Mouse (Mus musculus): ENCODE measurements around the gene Trap1a. TPM values are rescaled to one million over a fixed set of nuclear protein-coding genes. Genes with fewer than 3 reads are reported as not detected.
"Not testable (repeated sequence)": the region's sequence is repeated elsewhere in the genome, so short reads cannot be mapped to it uniquely, and the experiment has no call there.

The Trap1a gene
- total RNA-seq (2017), result not detected in 2 replicates

DNA sequence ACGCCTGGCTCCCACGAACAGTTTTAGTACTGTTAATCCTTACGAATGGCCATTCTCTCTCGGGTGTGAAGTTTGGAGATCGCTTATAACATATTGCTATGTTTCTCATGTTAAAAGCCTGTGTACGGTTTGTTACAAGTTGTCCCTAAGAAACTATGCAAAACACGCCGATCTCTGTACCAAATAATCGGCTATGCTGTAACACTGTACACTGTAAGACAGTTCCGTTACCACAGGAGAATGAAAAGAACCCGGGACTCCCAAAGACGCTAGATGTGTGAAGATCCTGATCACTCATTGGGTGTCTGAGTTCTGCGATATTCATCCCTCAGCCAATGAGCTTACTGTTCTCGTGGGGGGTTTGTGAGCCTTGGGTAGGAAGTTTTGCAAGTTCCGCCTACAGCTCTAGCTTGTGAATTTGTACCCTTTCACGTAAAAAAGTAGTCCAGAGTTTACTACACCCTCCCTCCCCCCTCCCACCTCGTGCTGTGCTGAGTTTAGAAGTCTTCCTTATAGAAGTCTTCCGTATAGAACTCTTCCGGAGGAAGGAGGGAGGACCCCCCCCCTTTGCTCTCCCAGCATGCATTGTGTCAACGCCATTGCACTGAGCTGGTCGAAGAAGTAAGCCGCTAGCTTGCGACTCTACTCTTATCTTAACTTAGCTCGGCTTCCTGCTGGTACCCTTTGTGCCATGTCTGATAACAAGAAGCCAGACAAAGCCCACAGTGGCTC is at the start of gene Trap1a:
TSS of gene Trap1a (plus strand) at position 421 of the 732 bp plus-strand sequence.
- no peak for ATAC-seq (replicated peaks in 1 of 2; ENCODE audit: insufficient read depth in 1 of 2, low FRiP score in 2 of 2, low TSS enrichment in 1 of 2, low read depth in 1 of 2, poor library complexity in 2 of 2, severe bottlenecking in 2 of 2)

DNA sequence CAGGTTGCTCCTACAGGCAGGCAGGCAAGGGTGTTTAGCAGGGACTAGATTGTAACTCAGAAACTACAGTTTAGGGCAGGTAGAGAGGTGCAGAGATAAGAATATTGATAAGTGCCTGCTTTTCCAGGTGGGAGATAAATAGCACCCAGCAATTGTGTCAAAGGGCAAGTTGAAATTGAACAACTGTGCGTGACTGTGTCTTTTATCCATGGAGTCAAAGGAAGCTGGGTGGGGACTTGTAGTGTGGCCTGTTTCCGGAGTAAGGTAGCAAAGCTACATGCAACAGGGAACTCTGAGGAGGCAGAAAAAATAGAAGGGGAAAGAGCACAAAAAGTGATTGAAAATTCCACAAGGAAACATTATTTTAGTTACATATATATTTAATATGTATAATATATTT is 40.4 kb upstream of the Trap1a start:
- no peak for ATAC-seq (replicated peaks in 1 of 2; ENCODE audit: insufficient read depth in 1 of 2, low FRiP score in 2 of 2, low TSS enrichment in 1 of 2, low read depth in 1 of 2, poor library complexity in 2 of 2, severe bottlenecking in 2 of 2)

DNA sequence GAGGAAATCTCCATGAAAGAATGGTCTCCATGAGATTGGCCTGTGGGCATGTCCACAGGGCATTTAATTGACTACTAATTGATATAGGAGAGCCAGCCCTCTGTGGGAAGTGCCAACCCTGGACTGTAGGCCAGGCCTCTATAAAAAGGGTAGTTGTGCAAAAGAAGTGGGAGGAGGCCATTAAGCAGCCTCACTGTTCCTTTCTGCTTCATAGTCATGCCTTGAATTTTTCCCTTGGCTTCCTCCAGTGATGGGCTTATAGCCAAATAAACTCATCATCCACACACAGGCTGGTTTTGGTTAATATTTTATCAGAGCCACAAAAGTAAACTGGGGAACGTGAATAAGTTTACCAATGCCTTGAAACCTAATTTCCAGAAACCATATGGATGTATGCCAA is 38.2 kb upstream of the Trap1a start:
- ATAC-seq (replicated peaks in 1 of 2; ENCODE audit: insufficient read depth in 1 of 2, low FRiP score in 2 of 2, low TSS enrichment in 1 of 2, low read depth in 1 of 2, poor library complexity in 2 of 2, severe bottlenecking in 2 of 2), result no peak

DNA sequence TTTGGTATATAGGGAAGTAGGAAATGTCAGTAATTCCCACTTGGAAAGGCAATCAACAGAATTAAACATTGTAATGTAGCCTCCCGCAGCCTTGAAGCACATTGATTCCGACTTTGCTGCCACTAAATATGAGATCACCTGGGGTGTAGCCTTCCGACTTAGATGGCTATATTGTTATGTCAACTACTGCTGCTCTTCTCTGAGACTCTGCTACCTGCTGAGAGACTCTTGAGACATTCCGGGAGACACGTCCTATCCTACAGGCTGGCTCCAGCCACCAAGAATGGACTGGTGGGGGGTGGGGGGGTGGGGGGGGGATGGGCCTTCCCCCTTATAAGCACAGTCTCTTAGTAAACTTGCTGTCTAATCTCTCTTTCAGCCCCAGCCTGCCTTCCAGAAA is 16.1 kb upstream of the Trap1a start:
- ATAC-seq (replicated peaks in 1 of 2; ENCODE audit: insufficient read depth in 1 of 2, low FRiP score in 2 of 2, low TSS enrichment in 1 of 2, low read depth in 1 of 2, poor library complexity in 2 of 2, severe bottlenecking in 2 of 2), result not testable (repeated sequence)

DNA sequence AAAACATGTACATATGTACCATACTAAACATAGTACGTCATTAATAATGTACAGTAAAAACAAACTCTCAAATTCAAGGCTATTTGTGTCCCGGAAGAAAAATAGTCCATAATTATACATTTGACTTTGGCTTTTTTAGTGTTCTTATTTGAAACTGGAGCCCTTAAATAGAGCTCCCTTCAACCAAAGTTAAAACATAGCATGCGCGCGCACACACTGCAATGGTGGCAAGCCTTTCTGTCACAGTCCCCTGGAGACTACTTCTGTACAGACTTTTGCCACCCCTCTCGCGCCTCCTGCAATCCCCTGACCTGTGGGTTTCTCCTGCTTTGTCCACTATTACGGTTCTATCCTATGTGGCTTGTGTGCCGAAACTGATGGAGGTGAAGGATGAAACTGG is 900 bp upstream of the Trap1a start:
- ATAC-seq (replicated peaks in 1 of 2; ENCODE audit: insufficient read depth in 1 of 2, low FRiP score in 2 of 2, low TSS enrichment in 1 of 2, low read depth in 1 of 2, poor library complexity in 2 of 2, severe bottlenecking in 2 of 2), result no peak

DNA sequence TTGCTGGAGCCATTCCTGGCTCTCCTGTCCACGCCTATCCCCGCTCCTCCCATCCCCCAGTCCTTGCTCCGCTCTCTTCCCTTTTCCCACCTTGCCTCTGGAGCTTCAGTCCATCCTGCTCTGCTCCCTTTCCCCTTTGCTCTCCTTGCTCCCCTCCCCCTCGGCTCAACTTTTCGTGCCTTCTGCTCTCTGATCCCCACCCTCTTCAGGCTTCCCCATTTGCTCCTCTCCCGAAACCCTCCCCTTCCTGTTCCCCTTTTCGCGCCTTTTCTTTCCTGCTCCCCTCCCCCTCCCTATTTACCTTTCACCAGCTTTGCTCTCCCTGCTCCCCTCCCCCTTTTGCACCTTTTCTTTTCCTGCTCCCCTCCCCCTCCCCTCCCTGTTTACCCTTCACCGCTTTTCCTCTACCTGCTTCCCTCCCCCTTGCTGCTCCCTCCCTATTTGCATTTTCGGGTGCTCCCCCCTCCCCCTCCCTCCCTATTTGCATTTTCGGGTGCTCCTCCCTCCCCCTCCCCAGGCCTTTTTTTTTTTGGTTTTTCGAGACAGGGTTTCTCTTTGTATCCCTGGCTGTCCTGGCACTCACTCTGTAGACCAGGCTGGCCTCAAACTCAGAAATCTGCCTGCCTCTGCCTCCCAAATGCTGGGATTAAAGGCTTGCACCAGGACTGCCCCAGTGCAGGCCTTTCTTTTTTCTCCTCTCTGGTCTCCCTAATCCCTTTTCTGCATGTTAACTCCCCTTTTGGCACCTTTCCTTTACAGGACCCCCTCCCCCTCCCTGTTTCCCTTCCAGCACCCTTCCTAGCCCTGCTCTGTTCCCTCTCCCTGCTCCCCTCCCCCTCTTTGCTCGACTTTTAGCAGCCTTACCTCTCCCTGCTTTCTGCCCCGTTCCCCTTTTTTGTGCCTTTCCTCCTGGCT is 1.3 kb downstream of the Trap1a start:
- ATAC-seq (replicated peaks in 1 of 2; ENCODE audit: insufficient read depth in 1 of 2, low FRiP score in 2 of 2, low TSS enrichment in 1 of 2, low read depth in 1 of 2, poor library complexity in 2 of 2, severe bottlenecking in 2 of 2), result no peak

DNA sequence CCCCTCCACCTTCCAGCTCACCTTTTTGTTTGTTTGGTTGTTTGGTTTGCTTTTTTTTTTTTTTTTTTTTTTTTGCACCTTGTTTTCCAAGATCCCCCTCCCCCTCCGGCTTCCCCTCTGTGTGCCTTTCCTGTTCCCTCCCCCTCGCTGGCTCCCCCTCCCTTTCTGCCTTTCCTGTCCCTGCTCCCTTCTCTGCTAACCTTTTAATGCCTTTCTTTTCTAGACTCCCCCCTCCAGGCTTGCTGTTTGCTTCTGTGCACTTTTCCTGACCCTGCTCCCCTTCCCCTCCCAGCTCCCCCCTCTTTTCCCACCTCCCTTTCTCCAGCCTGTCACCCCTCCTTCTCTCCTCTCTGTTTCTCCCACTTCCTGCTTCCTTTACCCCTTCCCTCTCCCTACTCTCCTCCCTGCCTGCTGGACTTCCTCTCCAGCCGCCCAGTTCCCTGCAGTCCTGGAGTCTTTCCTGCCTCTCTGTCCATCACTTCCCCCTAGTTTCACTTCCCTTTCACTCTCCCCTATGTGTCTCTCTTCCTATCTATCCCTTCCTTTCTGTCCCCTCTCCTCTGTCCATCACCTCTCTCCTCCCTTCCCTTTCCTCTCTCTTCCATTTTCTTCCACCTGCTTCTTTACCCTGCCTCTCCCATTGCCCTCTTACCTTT is 2.1 kb downstream of the Trap1a start:
- ATAC-seq (replicated peaks in 1 of 2; ENCODE audit: insufficient read depth in 1 of 2, low FRiP score in 2 of 2, low TSS enrichment in 1 of 2, low read depth in 1 of 2, poor library complexity in 2 of 2, severe bottlenecking in 2 of 2), result no peak

DNA sequence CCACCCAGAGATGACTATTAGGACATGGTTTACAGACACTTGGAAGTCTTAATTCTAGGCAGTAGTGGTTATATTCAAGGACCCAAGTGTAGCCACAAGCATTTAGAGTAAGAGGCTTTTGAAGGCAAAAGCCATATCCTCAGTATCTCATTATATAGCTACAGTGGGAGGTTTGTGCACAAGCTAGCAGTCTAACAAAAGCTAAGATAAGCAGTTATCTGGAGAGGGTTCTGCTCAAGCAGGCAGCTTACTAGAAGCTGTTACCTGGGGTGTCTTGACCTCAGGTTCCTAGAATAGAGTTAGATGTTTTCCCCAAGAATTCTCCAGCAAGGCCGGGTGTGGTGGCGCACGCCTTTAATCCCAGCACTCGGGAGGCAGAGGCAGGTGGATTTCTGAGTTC is 6.1 kb downstream of the Trap1a start:
- no peak for ATAC-seq (replicated peaks in 1 of 2; ENCODE audit: insufficient read depth in 1 of 2, low FRiP score in 2 of 2, low TSS enrichment in 1 of 2, low read depth in 1 of 2, poor library complexity in 2 of 2, severe bottlenecking in 2 of 2)

DNA sequence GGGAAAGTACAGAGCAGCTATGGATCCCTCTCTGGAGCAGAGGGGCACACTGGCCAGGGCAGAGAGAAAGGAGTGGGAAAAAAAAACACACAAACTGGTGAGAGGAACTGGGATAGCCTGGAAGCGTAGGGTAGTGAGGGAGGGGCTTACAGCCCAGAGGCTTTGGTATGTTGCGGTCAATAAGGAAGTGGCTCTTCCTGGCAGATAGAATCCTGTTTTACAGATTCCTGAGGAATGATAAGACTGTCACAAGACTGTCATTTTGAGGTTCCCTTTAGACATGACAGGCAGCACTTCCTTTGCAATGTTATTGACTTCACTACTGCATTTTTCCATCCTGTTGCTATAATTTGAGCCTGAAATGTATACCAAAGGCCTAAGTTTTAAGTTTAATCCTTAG is 7.7 kb downstream of the Trap1a start:
- ATAC-seq (replicated peaks in 1 of 2; ENCODE audit: insufficient read depth in 1 of 2, low FRiP score in 2 of 2, low TSS enrichment in 1 of 2, low read depth in 1 of 2, poor library complexity in 2 of 2, severe bottlenecking in 2 of 2), result no peak

DNA sequence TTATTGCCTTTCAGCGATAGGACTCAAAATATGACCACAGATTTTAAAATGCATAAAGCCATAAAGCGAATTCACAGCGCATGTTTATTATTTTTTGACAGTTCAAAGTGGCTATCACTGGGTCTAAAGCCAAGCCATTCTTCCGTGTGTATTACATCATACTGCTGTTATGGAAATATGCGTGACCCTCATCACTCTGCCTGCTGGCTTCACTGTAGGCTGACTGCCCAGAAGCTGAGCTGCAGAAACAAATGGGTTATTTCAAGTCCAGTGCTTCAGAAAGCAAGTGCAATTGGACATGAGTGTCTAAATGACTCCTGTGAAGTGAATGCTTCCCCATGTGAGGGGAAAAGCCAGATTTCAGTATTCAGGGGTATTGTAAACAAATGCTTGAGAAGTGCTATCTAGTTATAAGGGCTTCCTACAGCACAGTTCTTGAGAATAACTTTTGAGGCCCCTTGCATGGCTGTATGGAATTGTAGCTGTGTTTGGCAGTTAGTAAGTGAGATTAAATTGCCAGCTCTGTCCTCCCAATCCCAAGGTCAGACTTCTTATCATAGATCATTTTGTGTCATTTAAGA is 18.8 kb downstream of the Trap1a start:
- no peak for ATAC-seq (replicated peaks in 1 of 2; ENCODE audit: insufficient read depth in 1 of 2, low FRiP score in 2 of 2, low TSS enrichment in 1 of 2, low read depth in 1 of 2, poor library complexity in 2 of 2, severe bottlenecking in 2 of 2)

DNA sequence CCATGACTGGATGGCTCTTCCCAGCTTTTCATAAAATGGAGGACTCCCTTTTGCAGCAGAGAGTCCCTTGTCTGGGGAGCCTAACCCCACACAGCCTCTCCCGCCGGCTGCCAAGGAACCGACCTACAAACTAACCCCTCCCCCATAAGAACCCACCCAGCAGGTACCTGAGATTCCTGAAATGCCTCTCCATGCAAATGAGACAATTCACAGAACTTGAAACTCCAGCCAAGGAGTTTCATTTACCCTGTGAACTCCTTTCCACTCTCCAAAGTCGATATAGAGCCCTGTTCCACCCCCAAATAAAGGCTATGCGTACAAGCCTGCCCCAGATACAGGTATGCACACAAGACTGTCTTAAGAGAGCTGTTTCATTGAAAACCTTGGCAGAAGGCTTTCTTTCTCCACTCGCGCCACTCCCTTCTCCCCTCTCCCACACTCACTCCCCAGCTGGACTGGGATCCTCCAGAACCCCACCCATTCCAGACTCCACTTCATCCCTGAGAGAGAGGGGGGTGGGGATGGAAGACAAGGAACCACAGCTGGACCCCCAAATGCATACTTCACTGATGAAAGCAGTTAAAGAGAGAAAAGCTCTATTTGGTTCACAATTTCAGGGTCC is 24.3 kb downstream of the Trap1a start:
- no peak for ATAC-seq (replicated peaks in 1 of 2; ENCODE audit: insufficient read depth in 1 of 2, low FRiP score in 2 of 2, low TSS enrichment in 1 of 2, low read depth in 1 of 2, poor library complexity in 2 of 2, severe bottlenecking in 2 of 2)

DNA sequence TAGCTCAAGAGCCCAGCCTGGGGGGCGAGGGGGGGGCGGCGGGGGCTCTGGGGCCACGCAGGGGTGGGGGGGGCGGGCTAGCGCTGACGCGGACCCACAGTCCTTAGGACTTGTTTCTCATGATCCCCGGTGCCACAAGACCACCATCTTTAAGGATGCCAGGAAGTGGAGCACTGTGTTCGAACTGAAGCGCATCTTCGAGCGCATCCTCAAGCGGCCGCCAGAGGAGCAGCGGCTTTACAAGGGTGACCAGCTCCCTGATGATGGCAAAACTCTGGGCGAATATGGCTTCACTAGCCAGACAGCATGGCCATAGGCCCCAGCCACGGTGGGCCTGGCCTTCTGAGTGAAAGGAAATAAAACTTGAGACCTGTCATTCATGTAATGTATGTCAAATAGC is 24.9 kb downstream of the Trap1a start:
- no peak for ATAC-seq (replicated peaks in 1 of 2; ENCODE audit: insufficient read depth in 1 of 2, low FRiP score in 2 of 2, low TSS enrichment in 1 of 2, low read depth in 1 of 2, poor library complexity in 2 of 2, severe bottlenecking in 2 of 2)

DNA sequence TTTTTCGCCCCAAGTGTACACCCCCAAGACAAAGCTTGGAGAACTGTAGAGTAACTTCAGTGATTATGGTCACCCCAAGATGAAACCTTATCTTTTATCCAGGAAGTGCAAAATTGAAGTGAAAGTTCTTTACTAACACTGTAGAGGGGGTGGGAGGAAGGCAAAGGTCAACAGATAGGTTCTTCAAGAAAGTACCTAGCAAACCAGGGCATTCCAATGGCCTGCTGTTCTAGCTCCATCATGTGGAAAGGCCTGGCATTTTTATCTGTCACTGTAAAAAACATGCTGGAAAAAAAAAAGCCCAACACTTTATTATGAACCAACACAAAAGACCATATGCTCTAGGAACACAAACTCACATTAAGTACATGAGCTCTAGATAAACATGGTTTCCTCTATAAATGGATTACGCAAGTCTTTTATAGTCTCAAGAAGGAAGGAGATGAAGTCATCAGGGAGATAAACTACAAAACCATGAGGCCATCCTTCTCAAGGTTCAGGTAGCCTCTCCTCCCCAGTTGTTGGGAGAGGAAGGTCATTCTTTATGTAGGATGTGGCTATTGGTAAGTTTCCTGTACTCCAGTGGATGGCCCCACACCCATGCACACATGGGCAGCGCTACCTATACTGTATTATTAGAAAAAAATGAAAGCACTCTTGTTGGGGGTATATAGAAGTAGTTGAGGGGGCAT is 33.5 kb downstream of the Trap1a start:
- ATAC-seq (replicated peaks in 1 of 2; ENCODE audit: insufficient read depth in 1 of 2, low FRiP score in 2 of 2, low TSS enrichment in 1 of 2, low read depth in 1 of 2, poor library complexity in 2 of 2, severe bottlenecking in 2 of 2), result no peak

DNA sequence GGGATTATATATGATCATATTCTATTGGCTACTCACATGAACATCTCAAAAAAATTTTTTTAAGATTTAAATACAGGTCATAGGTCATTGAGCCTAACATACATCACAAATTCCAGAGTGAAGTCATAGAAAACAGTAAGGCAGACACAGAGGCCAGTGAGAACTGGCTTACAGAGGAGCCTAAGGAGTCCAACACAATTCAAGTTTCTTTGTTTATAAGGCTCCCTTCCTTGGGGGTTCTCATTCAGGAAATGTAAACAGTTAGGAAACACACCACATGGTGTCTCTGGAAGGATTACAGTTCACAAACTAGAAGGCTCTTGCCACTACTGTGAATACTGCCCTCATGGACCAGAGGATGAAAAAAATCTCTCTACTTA is 34.0 kb downstream of the Trap1a start:
- no peak for ATAC-seq (replicated peaks in 1 of 2; ENCODE audit: insufficient read depth in 1 of 2, low FRiP score in 2 of 2, low TSS enrichment in 1 of 2, low read depth in 1 of 2, poor library complexity in 2 of 2, severe bottlenecking in 2 of 2)

DNA sequence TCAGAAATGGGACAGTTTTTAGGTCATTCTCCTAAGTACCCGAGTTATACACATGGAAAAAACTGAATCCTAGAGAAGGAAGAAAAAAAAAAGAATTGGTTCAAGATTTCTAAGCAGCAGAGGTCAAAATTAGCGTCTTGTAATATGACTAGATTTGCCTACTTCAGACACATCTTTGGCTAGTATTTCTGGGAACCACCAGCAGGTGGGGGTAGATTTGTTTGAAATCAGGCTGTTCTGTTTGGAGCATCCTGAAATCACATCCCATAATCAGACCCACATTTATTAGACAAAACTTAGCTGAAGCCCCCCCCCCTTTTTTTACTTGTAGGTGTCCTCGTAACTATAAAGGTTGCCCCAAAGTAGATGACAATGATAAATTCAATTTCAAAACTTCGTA is 35.6 kb downstream of the Trap1a start:
- ATAC-seq (replicated peaks in 1 of 2; ENCODE audit: insufficient read depth in 1 of 2, low FRiP score in 2 of 2, low TSS enrichment in 1 of 2, low read depth in 1 of 2, poor library complexity in 2 of 2, severe bottlenecking in 2 of 2), result no peak

DNA sequence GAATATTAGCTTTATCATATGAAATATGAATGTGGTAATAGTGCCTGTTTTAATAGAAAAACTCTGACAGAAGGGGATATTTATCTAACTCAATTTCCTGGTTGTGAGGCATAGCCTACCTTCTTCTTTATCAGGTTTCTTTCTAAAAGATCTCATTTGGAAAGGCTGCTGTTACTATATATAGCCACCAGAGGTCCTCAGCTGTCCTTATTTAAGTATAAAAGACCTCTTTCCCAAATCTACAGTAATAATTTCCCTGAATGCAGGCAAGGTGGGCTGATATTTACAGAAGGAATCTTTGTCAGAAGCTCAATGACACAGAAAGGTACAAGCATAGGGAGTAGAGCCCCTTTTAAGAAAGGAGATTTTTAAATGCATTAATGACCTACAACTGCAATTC is 39.2 kb downstream of the Trap1a start:
- no peak for ATAC-seq (replicated peaks in 1 of 2; ENCODE audit: insufficient read depth in 1 of 2, low FRiP score in 2 of 2, low TSS enrichment in 1 of 2, low read depth in 1 of 2, poor library complexity in 2 of 2, severe bottlenecking in 2 of 2)
